Mouse (Mus musculus) midbrain, embryonic 11.5 days (tissue): ENCODE data around the gene Acat1. TPM values are rescaled to one million over a fixed set of nuclear protein-coding genes. Genes with fewer than 3 reads are reported as not detected.

Experiments used
- ATAC-seq: fragments of 200-750 bp; cut with Nextera tagmentation; 2 replicates; pipeline ENCODE4 v1.8.0; 2017; ENCODE audit warnings: moderate TSS enrichment, moderate library complexity; ENCODE audit not compliant: low FRiP score
- DNase-seq: peaks from one replicate; pipeline ENCODE4 v3.0.0; 2015; ENCODE audit warnings: low spot score; ENCODE audit errors: missing footprints
- H3K27ac ChIP-seq: fragments of 300-500 bp; sonication (generic); 2 replicates; pipeline ENCODE4 v1.5.1; 2014; ENCODE audit warnings: low read depth, low read length
- H3K27me3 ChIP-seq: fragments of 300-500 bp; sonication (generic); 2 replicates; pipeline ENCODE4 v1.6.1; 2014; ENCODE audit warnings: mild to moderate bottlenecking, low read length, moderate library complexity, mixed read lengths; ENCODE audit not compliant: control insufficient read depth, insufficient read depth
- H3K36me3 ChIP-seq: fragments of 300-500 bp; sonication (generic); 2 replicates; pipeline ENCODE4 v1.6.1; 2014; ENCODE audit warnings: mild to moderate bottlenecking, low read length, moderate library complexity, mixed read lengths; ENCODE audit not compliant: control insufficient read depth, insufficient read depth
- H3K4me1 ChIP-seq: fragments of 300-500 bp; sonication (generic); 2 replicates; pipeline ENCODE4 v1.6.1; 2014; ENCODE audit warnings: low read length; ENCODE audit not compliant: control insufficient read depth, insufficient read depth
- H3K4me2 ChIP-seq: fragments of 300-500 bp; sonication (generic); 2 replicates; pipeline ENCODE4 v1.6.1; 2014; ENCODE audit warnings: mild to moderate bottlenecking, moderate library complexity
- H3K4me3 ChIP-seq: fragments of 300-500 bp; sonication (generic); 2 replicates; pipeline ENCODE4 v1.5.1; 2014; ENCODE audit warnings: low read depth, low read length
- H3K9ac ChIP-seq: fragments of 300-500 bp; sonication (generic); 2 replicates; pipeline ENCODE4 v1.6.1; 2014; ENCODE audit warnings: low read length
- H3K9me3 ChIP-seq: fragments of 300-500 bp; sonication (generic); 2 replicates; pipeline ENCODE4 v1.6.1; 2016; ENCODE audit warnings: low read length; ENCODE audit not compliant: control insufficient read depth
- WGBS: fragments of 180-500 bp; shearing (Covaris S2); extraction: QIAGEN DNeasy Blood & Tissue Kit; methylation state at CpG from one replicate; pipeline ENCODE4 v1.1.7; 2014; 5-methylcytosine and 5-hydroxymethylcytosine counted together
- polyA plus RNA-seq: library from polyadenylated mRNA; unstranded; fragments of >200 nt; fragmentation: Nextera tagmentation; extraction: Ambion mirVana; gene quantifications from 2 replicates; pipeline ENCODE4 v1.2.1, GENCODE M21; 2014

Acat1 gene
- polyA plus RNA-seq, 1 experiment from 2014 or later, result 52.7 TPM

GRCm38 (mm10) chr9:53603384-53603783 lies 6.8 kb downstream of the Acat1 start:
- no peaks in the 10 kb centered on the region for H3K27me3 ChIP-seq
- H3K9me3 ChIP-seq, result no peaks in the 10 kb centered on the region
- H3K36me3 ChIP-seq, result no peaks in the 10 kb centered on the region
- no peak overlapping the region for H3K9ac ChIP-seq
- ATAC-seq (no peak), DNase-seq (no peak)
- 91% methylated on average over 1 of the region's 1 CpGs for WGBS
- H3K4me1 ChIP-seq, result no peaks in the 10 kb centered on the region
- no peak overlapping the region for H3K4me2 ChIP-seq
- no peak overlapping the region for H3K4me3 ChIP-seq
- no peak overlapping the region for H3K27ac ChIP-seq

DNA sequence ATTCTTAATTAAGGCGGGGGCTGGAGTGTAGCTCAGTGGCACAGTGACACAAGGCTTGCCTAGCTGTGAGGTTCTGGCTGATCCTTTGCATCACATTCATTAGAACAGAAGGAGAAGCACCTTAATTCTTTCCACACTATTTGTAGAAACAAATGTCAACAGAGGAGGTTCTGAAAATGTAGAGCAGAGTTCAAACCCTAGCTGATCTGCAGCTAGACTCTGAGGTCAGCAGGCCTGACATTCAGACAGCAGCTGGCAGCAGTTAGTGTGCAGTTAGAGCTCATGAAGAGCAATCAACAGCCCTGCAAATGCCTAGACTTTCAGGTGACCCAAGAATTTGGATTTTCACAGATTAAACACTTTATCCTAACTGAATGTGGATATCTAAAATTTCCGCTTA lies 8.6 kb downstream of the Acat1 start:
- H3K27me3 ChIP-seq, result no peaks in the 10 kb centered on the region
- ATAC-seq (no peak), DNase-seq (no peak)

DNA sequence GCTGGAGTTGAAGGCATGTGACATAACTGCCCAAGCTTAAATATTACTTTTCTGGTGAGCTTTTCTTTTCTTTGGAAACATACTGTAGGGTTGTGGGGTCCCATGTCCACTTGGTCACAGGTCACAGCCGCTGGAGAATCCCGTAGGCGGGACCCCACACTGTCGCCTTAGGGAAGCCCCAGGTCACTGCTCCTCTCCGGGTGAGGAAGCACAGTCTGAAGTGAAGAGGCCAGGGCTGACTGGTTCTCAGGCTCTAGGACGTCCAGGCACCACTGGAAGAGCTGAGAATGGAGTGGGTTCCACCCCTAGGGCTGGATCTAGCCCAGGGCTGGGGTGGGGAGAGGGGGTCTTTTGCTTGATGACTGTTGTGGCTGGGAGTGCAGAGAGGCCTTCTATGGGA lies 11.6 kb downstream of the Acat1 start:
- no peak for ATAC-seq
- WGBS, result 74% methylated on average over 6 of the region's 6 CpGs
- Histone ChIP-seq H3K4me1 (no peaks in the 10 kb centered on the region), H3K4me2 (no peak overlapping the region), H3K4me3 (no peak overlapping the region), H3K27ac (no peak overlapping the region), H3K36me3 (no peaks in the 10 kb centered on the region), H3K9me3 (no peaks in the 10 kb centered on the region), H3K9ac (no peak overlapping the region), H3K27me3 (no peaks in the 10 kb centered on the region)
- no peak for DNase-seq

More for the DNA sequence above, 8.6 kb downstream of the Acat1 start:
- no peak overlapping the region for H3K4me3 ChIP-seq
- no peak overlapping the region for H3K4me2 ChIP-seq
- H3K36me3 ChIP-seq, result no peaks in the 10 kb centered on the region
- WGBS, result 83% methylated on average over 2 of the region's 2 CpGs
- H3K27ac ChIP-seq, result no peak overlapping the region
- H3K4me1 ChIP-seq, result no peaks in the 10 kb centered on the region
- no peak overlapping the region for H3K9ac ChIP-seq
- H3K9me3 ChIP-seq, result no peaks in the 10 kb centered on the region

DNA sequence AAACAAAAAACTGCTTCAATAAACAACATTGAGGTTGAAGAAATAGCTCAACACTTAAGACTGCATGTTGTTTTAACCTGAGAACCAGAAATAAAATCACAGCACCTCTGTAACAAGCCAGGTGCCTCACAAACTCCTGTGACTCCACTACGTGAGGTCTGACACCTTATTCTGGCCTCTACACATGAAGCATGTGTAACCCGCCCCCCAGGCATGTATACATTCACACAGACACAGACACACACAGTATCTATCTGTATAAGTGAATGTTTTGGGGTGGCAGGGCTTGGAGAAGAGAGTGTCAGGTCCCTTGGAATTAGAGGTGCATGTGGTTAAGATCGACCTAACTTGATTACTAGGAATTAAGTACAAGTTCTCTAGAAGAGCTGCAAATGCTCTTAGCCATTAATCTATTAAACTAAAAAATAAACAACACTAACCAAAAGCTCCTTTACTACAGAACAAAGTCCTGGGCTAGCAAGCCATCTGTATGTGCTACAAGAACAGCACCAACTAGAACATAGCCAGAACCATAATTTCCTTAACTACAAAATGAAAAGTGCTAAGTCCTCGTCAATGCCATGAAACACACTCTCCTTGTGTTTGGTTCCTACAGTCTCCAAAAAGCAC lies 13.1 kb downstream of the Acat1 start:
- H3K9ac ChIP-seq, result no peak overlapping the region
- no peaks in the 10 kb centered on the region for H3K9me3 ChIP-seq
- H3K4me2 ChIP-seq, result no peak overlapping the region
- no peak overlapping the region for H3K4me3 ChIP-seq
- 93% methylated on average over 4 of the region's 4 CpGs for WGBS
- H3K27ac ChIP-seq, result no peak overlapping the region
- H3K36me3 ChIP-seq, result no peaks in the 10 kb centered on the region
- H3K27me3 ChIP-seq, result no peaks in the 10 kb centered on the region
- no peak for ATAC-seq
- DNase-seq, result no peak
- no peaks in the 10 kb centered on the region for H3K4me1 ChIP-seq

DNA sequence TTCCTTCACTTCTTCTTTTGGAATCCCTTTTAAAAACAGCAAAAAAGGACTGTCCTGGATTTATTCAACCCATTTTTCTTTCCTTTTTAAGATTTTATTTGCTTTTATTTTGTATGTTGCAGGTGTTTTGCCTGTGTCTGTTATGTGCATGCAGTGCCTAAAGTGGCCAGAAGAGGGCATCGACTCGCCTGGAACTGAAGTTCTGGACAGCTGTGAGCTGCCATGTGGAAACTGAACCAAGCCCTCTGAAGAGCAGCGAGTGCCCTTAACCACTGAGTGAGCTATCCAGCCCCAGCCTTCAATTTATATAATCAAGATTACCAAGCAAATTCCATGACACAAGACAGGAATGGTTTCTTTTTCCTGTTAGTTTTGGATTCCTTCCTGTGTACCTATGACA lies 15.4 kb downstream of the Acat1 start:
- 11% methylated on average over 3 of the region's 3 CpGs for WGBS
- Histone ChIP-seq H3K4me2 (no peak overlapping the region), H3K4me1 (no peaks in the 10 kb centered on the region), H3K36me3 (no peaks in the 10 kb centered on the region), H3K9me3 (no peaks in the 10 kb centered on the region), H3K27me3 (no peaks in the 10 kb centered on the region), H3K4me3 (no peak overlapping the region), H3K9ac (no peak overlapping the region), H3K27ac (no peak overlapping the region)
- ATAC-seq (no peak), DNase-seq (peak; percentile 92)

DNA sequence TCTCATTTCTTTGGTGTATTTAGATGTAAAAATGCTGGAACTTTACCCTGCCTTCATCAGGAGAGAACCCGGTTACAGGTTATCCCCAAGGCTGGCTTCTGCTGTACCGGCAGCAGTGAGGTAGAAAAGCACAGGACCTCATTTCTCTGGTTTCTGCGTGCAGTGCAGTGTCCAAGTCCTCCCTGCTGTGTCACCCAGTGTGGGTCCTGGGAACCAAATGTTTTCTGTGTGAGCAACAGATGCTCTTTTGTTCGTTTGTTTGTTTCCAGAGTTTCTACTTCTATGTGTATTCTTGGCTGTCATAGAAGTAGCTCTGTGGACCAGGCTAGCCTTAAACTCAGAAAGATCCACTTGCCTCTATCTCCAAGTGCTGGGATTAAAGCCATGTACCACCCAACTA lies 28.3 kb downstream of the Acat1 start:
- no peak overlapping the region for H3K4me3 ChIP-seq
- peaks cover 2% of the 10 kb centered on the region for H3K36me3 ChIP-seq
- no peak overlapping the region for H3K4me2 ChIP-seq
- peak; percentile 61 for DNase-seq
- no peak overlapping the region for H3K9ac ChIP-seq
- H3K4me1 ChIP-seq, result no peaks in the 10 kb centered on the region
- no peaks in the 10 kb centered on the region for H3K9me3 ChIP-seq
- H3K27me3 ChIP-seq, result no peaks in the 10 kb centered on the region
- no peak overlapping the region for H3K27ac ChIP-seq
- no peak for ATAC-seq
- WGBS, result 89% methylated on average over 4 of the region's 4 CpGs

DNA sequence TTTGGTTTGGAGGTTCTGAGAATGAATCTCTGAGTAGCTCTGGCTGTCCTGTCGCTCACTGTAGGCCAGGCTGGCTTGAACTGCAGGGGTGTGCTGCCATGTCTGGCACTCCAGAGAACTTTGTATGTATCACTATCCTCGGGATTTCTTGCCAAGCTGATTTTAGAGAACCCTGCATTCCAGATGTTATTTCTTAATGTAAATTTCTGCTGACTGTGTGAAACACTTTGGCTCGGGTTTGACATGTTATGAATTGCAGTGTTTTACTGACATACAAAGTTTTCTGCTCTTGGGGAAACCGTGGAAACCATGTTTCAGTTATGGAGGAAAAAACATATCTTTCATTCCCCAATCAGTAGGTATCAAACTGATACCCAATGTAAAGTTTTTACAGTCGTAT lies 34.5 kb downstream of the Acat1 start:
- H3K27ac ChIP-seq, result no peak overlapping the region
- no peak overlapping the region for H3K4me3 ChIP-seq
- peaks cover 7% of the 10 kb centered on the region; the same call in 1 of the 2 replicates for H3K36me3 ChIP-seq
- whole genome bisulfite sequencing, result 89% methylated on average over 5 of the region's 5 CpGs
- H3K4me1 ChIP-seq, result no peaks in the 10 kb centered on the region
- no peaks in the 10 kb centered on the region for H3K9me3 ChIP-seq
- no peak overlapping the region for H3K4me2 ChIP-seq
- no peaks in the 10 kb centered on the region for H3K27me3 ChIP-seq
- ATAC-seq (no peak), DNase-seq (peak; percentile 61)
- no peak overlapping the region for H3K9ac ChIP-seq

DNA sequence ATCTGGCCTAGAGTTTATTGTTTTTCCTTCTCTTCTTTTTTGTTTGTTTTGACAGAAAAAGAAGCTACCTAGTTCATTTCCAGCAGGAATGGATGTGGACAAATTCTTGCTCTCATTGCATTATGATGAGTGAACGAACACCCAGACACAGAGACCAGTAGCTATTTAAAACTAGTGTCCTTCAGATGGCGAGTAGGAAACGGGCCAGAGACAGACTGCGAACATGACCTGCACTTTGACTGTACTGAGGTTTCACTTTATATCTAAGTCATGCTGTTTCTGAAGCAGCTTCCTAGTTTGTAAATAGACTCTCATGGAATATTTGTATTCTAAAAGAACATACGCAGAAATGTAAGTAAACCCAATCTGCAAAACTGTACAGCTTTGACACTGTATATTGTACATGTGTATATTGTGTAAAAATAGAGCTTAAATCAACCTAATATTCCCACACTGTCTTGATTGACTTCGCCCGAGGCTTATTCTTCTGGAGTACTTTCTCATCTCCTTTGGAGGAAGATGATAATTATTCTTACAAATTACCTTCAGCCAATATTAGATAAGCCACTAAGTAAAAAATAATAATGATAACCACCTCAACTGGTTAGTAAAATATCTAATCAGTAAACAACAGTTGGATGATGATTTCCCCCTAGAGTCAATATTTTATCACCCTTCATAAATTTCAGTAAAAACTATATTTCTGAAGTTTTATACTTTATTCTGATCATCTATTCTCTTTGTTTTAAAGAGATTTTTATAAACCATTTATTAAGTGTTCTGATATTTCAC lies 37.5 kb downstream of the Acat1 start:
- H3K4me2 ChIP-seq, result no peak overlapping the region
- no peaks in the 10 kb centered on the region for H3K27me3 ChIP-seq
- H3K27ac ChIP-seq, result no peak overlapping the region
- DNase-seq (peak; percentile 56), ATAC-seq (no peak)
- H3K4me1 ChIP-seq, result no peaks in the 10 kb centered on the region
- no peak overlapping the region for H3K4me3 ChIP-seq
- 96% methylated on average over 7 of the region's 7 CpGs for WGBS
- peaks cover 16% of the 10 kb centered on the region for H3K36me3 ChIP-seq
- H3K9ac ChIP-seq, result no peak overlapping the region
- H3K9me3 ChIP-seq, result no peaks in the 10 kb centered on the region

GRCm38 (mm10) chr9:53570662-53571061 lies 39.5 kb downstream of the Acat1 start:
- Histone ChIP-seq H3K27ac (no peak overlapping the region), H3K4me1 (no peaks in the 10 kb centered on the region), H3K4me2 (no peak overlapping the region), H3K9ac (no peak overlapping the region), H3K4me3 (no peak overlapping the region), H3K9me3 (no peaks in the 10 kb centered on the region), H3K27me3 (no peaks in the 10 kb centered on the region), H3K36me3 (peaks cover 20% of the 10 kb centered on the region)
- DNase-seq, result peak; percentile 78
- whole genome bisulfite sequencing, result 96% methylated on average over 6 of the region's 6 CpGs
- ATAC-seq, result no peak
